Mouse (Mus musculus) lung, adult 2 months (tissue): Measurements from ENCODE around the gene Fam71b.

Source experiments
- CTCF ChIP-seq: fragments of 200-500 bp; IDR thresholded peaks from 2 replicates; pipeline ENCODE4 v1.5.1; 2011; ENCODE audit warnings: mild to moderate bottlenecking, low read length, control low read depth; ENCODE audit not compliant: insufficient read depth
- POLR2A ChIP-seq: fragments of 200-500 bp; IDR thresholded peaks from 2 replicates; pipeline ENCODE4 v1.6.1; 2011; ENCODE audit warnings: low read depth, mild to moderate bottlenecking, control low read depth, low read length, borderline replicate concordance; ENCODE audit errors: extremely low read depth

DNA sequence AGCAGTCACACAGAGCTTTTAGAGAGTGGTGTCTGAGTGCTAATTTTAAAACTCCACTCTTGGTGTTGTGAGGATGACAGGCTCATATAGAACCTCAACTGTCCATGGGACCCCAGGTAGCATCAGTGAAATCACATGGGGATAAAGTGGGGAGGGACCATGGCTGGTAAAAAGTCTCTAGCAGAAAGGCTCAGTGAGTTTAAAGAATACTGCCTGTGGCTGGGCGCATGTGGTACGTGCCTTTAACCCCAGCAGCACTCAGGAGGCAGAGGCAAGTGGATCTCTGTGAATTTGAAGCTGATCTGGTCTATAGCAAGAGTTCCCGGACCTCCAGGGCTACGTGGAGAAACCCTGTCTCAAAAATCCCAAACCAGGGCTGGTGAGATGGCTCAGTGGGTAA lies 13.9 kb upstream of the Fam71b start:
- TF ChIP-seq CTCF = no peak
- no peak for TF ChIP-seq POLR2A
